ENCODE assay signal across 8 mouse cellular contexts in the genomic region with DNA sequence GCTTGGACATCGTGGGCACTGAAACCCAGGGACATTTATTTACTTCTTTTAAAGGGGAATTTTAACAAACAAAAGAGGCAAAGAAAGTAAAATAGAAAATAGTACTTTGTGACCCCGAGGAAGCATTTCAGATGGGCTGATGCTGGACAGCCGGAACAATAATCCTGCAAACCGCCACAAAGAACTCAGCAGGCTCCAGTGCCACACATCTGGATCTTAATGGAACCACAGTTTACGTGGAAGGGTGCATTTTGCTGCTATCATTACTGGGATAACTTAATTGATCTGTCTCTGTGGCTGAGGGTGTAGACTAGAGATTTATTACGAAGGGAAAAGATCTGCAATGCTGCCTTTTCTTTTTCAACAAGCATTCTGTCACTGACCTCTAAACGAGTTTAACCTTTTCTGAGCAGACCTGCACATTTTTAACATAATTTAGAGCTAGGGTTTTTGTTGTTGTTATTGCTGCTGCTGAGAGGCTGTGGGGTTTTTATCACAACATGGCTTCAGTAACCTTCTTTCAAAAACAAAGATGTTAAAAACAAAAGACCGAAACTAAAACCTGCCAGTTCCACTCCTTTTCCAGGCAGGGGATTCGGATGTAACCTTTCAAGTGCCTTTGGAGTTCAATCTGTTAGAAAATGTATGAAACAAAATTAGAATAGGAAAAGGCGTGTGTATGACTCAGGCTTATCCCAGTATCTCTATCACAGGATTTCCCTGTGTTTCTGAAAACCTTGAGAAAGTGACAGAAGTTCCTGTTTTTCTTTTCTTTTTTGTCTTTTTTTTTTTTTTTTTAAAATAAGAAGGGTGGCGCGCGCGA.
DNase-seq lines count a peak whose midpoint lies in the region; ATAC-seq and TF ChIP-seq lines count a peak whose summit lies in the region.

No protein-coding gene starts in this region.

- peak overlapping the region; percentile 100 for H3K4me3 ChIP-seq in heart, embryonic 12.5 days
- H3K4me3 ChIP-seq in E14TG2a.4 (replicated peaks; ENCODE audit: low read length): peak overlapping the region; percentile 95
- peak overlapping the region; percentile 61 for H3K4me3 ChIP-seq in forebrain, embryonic 14.5 days (ENCODE audit: low read depth, low read length)
- H3K4me3 ChIP-seq in liver, embryonic 15.5 days (replicated peaks): peak overlapping the region; percentile 91

- peaks cover 60% of the 10 kb centered on the region for H3K4me1 ChIP-seq in heart, embryonic 12.5 days (replicated peaks)
- peaks cover 60% of the 10 kb centered on the region for H3K4me1 ChIP-seq in E14TG2a.4 (replicated peaks; ENCODE audit: low read depth, low read length)
- peaks cover 2% of the 10 kb centered on the region; the same call in 1 of the 2 replicates for H3K4me1 ChIP-seq in forebrain, embryonic 14.5 days (ENCODE audit: control insufficient read depth, insufficient read depth, low read length)
- H3K4me1 ChIP-seq in liver, embryonic 15.5 days (replicated peaks): peaks cover 72% of the 10 kb centered on the region

- TF ChIP-seq CTCF in E14TG2a.4 (conservative IDR thresholded peaks at IDR 0.05; ENCODE audit: low read length): no peak

- WGBS in heart, embryonic 12.5 days: 6% methylated on average over 14 of the region's 14 CpGs
- WGBS in forebrain, embryonic 14.5 days: 3% methylated on average over 14 of the region's 14 CpGs
- 14% methylated on average over 14 of the region's 14 CpGs for WGBS in liver, embryonic 15.5 days (ENCODE audit: insufficient replicate concordance)

- peak overlapping the region; percentile 95 for H3K27ac ChIP-seq in heart, embryonic 12.5 days (ENCODE audit: poor library complexity, severe bottlenecking)
- H3K27ac ChIP-seq in forebrain, embryonic 14.5 days (ENCODE audit: low read depth, low read length): no peak overlapping the region
- peak overlapping the region; percentile 91 for H3K27ac ChIP-seq in liver, embryonic 15.5 days (replicated peaks)

- ATAC-seq in heart, embryonic 12.5 days (ENCODE audit: insufficient number of reproducible peaks, low FRiP score): no peak
- ATAC-seq in forebrain, embryonic 14.5 days: no peak
- no peak for ATAC-seq in liver, embryonic 15.5 days (ENCODE audit: insufficient read depth)

- peak overlapping the region; percentile 79 for H3K4me2 ChIP-seq in heart, embryonic 12.5 days
- peak overlapping the region; percentile 98 for H3K4me2 ChIP-seq in forebrain, embryonic 14.5 days (ENCODE audit: low read length)
- peak overlapping the region; percentile 91 for H3K4me2 ChIP-seq in liver, embryonic 15.5 days

- H3K9ac ChIP-seq in heart, embryonic 12.5 days: peak overlapping the region; percentile 98
- H3K9ac ChIP-seq in forebrain, embryonic 14.5 days (ENCODE audit: low read length): peak overlapping the region; percentile 75; the same call in 1 of the 2 replicates
- peak overlapping the region; percentile 94 for H3K9ac ChIP-seq in liver, embryonic 15.5 days

- H3K9me3 ChIP-seq in heart, embryonic 12.5 days (replicated peaks): no peaks in the 10 kb centered on the region
- no peaks in the 10 kb centered on the region for H3K9me3 ChIP-seq in E14TG2a.4 (ENCODE audit: low read length)
- H3K9me3 ChIP-seq in forebrain, embryonic 14.5 days (replicated peaks; ENCODE audit: control insufficient read depth, low read length): no peaks in the 10 kb centered on the region
- no peaks in the 10 kb centered on the region for H3K9me3 ChIP-seq in liver, embryonic 15.5 days (replicated peaks)

- H3K36me3 ChIP-seq in heart, embryonic 12.5 days: no peaks in the 10 kb centered on the region; the same call in 1 of the 2 replicates
- H3K36me3 ChIP-seq in E14TG2a.4 (ENCODE audit: insufficient read depth, low read length): peaks cover 7% of the 10 kb centered on the region; the same call in 1 of the 2 replicates
- H3K36me3 ChIP-seq in forebrain, embryonic 14.5 days (ENCODE audit: control insufficient read depth, insufficient read depth, low read length): no peaks in the 10 kb centered on the region
- 0 out of 2 replicates have a peak, but pooled peaks cover 5% of the 10 kb centered on the region for H3K36me3 ChIP-seq in liver, embryonic 15.5 days (replicated peaks)

- DNase-seq in heart, adult 11 months: no peak
- DNase-seq in forebrain, embryonic 14.5 days (ENCODE audit: low spot score): no peak
- DNase-seq in adrenal gland, postnatal 4 days (ENCODE audit: low spot score in 2 of 2): no peak
- no peak for DNase-seq in urinary bladder, postnatal 4 days (ENCODE audit: low spot score in 2 of 2)
- no peak for DNase-seq in right cerebral cortex, adult 2 months (ENCODE audit: low spot score in 2 of 2)

- H3K27me3 ChIP-seq in heart, embryonic 12.5 days (replicated peaks): no peaks in the 10 kb centered on the region
- 0 out of 2 replicates have a peak, but pooled peaks cover 4% of the 10 kb centered on the region for H3K27me3 ChIP-seq in E14TG2a.4 (ENCODE audit: insufficient read depth, low read length)
- H3K27me3 ChIP-seq in forebrain, embryonic 14.5 days (replicated peaks; ENCODE audit: control insufficient read depth, insufficient read depth, low read length): peaks cover 73% of the 10 kb centered on the region
- peaks cover 18% of the 10 kb centered on the region; the same call in 1 of the 2 replicates for H3K27me3 ChIP-seq in liver, embryonic 15.5 days
